Mouse (Mus musculus) 416B (cell line): ENCODE data around the gene Rhobtb1.

Experiments used
- DNase-seq: peaks from one replicate; pipeline ENCODE4 v3.0.0; 2011; ENCODE audit warnings: low read depth

The Rhobtb1 gene

GRCm38 (mm10) chr10:69275811-69276775, 124.9 kb downstream of the Rhobtb1 start:
- peak; percentile 55 for DNase-seq

DNA sequence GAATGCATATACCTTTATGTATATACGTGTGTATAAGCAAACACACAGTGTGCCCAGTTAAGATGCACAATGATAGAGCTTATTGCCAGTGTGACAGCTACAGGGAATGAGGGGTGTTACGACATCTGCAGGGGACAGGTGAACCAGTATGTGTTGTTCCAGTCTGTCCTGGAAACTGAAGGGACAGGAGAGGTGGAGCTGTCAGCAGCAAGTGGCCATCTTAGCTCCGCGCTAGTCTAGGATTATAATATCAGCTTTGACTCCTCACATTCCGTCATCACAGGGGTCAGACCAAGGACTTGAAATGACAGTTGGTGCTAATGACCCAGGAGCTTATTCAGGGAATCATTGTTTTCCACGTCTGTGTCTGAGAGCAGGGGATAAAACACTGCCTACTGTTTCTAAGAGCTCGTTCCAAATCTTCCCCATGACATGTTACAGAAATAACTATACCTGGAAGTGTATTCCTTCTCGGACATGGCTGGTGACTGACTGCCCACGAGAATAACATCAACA, 125.7 kb downstream of the Rhobtb1 start:
- DNase-seq = no peak

- no peak for DNase-seq
These were observed 127.8 kb downstream of the Rhobtb1 start for GRCm38 (mm10) chr10:69278764-69279606.

GRCm38 (mm10) chr10:69279607-69279978, 128.4 kb downstream of the Rhobtb1 start:
- DNase-seq = no peak

DNA sequence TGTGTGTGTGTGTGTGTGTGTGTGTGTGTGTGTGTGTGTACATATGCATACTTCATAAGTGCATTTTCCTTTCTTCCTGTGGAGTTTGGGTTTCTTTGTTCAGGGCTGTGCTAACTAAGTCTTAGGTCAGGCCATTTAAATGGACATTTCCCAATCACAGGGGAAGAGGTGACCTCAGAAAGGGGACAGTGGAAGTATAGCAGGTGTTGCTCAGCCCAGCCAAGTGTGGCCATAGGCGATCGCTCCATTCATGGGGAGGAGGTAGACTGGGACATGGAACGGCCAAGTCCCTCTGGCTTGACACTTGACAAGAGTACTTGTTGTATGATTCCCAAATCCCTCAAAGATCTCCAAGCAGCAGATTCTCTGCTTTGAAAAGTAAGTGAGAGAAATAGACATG, 135.7 kb downstream of the Rhobtb1 start:
- DNase-seq = no peak

GRCm38 (mm10) chr10:69288086-69288485, 136.9 kb downstream of the Rhobtb1 start:
- DNase-seq = no peak

DNA sequence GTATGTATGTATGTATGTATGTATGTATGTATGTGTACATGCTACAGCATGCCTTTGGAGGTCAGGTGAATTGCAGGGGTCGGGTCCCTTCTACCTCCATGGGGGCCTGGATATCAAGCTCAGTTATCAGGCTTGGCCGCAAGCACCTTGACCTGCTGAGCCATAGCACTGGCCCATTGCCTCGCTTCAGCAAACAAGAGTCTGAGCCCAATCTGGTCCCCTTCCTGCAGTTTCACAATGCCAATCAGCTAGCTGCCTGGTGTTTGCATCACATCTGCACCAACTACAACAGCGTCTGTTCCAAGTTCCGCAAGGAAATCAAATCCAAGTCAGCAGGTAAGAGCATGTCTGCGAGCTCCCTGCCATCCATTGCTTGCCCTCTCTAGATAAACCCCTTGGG, 137.5 kb downstream of the Rhobtb1 start:
- DNase-seq = no peak

DNA sequence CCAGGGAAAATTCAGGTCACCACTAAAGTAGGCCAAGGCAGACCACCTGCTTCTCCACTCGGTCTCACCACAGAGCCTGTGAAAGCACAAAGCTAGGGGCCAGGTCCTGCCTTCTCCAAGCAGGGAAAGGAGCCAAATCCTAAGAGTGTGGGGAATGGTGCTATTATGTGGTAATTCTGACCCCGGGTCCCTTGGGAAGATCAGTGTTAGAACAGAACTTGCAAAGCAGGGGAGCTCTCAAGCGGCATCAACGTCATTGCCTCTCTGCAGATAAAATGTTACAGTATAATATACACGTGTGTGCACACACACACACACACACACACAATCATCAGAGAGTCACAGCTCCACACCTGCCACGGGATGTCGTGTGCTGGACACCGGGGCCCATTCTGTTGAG, 139.5 kb downstream of the Rhobtb1 start:
- DNase-seq = no peak

GRCm38 (mm10) chr10:69295919-69296318, 144.7 kb downstream of the Rhobtb1 start:
- no peak for DNase-seq

GRCm38 (mm10) chr10:69299985-69300384, 148.8 kb downstream of the Rhobtb1 start:
- no peak for DNase-seq

DNA sequence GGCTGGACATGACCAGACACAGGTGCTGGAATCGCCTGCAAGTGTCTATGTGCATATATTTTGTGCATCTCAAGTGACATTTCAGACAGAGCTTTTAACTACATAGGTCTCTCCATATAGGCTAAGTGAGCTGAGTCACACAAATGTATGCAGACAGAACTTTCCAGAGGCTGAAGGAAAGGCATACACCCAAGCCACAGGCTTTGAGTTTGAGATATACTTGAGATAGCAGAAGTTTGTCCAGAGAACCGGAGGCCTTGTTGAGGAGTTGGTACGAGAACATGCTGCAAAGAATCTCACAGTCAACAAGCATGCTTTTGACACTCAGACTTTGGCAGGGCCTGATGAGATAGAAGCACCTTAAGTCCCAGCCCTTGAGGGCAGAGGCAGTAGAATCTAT, 151.4 kb downstream of the Rhobtb1 start:
- DNase-seq = no peak

DNA sequence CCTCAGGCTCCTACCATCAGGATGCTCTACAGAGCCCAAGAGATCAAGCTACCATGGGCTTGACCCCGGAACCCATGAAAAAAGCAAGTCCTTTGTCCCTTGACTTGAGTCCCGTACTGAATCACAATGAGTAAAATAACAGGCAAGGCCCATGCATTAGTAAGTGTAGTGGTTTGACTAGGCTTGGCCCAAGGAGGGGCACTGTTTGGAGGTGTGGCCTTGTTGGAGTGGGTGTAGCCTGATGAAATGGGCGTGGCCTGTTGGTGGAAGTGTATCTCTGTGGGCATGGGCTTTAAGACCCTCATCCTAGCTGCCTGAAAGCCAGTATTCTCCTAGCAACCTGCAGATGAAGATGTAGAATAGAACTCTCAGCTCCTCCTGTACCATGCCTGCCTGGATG, 153.6 kb downstream of the Rhobtb1 start:
- DNase-seq = no peak

DNA sequence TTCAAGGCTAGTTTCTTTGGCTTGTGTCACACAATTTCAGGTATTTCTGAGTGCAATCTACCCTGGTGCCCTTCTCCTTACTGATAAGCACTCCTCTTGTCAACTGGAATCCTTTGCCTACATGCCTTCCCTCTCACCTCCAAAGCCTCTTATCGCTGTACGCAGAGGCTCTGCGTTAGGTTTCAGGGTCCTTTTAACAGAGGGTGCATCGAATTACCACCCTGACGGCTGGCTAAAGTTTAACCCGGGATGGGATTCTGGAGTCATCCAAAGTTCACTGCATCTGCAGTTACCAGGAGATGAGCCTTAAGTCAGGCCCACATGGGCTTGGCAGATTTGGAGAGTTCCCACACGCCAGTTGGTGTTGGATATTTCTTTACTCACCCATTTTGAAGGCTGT, 154.4 kb downstream of the Rhobtb1 start:
- no peak for DNase-seq

GRCm38 (mm10) chr10:69306205-69306604, 155.0 kb downstream of the Rhobtb1 start:
- DNase-seq = peak; percentile 71

GRCm38 (mm10) chr10:69307067-69307466, 155.8 kb downstream of the Rhobtb1 start:
- DNase-seq = peak; percentile 77

GRCm38 (mm10) chr10:69309109-69309508, 157.9 kb downstream of the Rhobtb1 start:
- no peak for DNase-seq

- DNase-seq = peak; percentile 68
These were observed 160.6 kb downstream of the Rhobtb1 start for GRCm38 (mm10) chr10:69311867-69312266.

DNA sequence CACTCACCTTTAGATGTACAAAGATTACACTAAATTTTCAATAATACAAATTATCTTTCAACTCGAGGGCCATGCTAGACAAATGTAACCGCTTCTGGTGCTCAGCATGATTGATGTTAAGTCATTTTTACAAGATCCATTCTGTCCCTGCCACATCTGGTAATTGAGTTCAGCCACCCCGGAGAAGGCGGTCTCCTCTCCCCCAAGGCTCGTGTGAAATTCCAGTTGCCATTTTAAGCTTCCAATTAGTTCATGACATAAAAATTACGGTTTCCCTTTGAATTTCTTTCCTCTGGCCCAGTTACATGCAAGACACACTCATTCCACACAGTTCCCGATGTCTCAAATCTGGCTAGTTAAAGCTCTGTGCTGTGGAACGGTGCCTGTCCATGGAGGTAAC, 162.7 kb downstream of the Rhobtb1 start:
- DNase-seq = no peak

DNA sequence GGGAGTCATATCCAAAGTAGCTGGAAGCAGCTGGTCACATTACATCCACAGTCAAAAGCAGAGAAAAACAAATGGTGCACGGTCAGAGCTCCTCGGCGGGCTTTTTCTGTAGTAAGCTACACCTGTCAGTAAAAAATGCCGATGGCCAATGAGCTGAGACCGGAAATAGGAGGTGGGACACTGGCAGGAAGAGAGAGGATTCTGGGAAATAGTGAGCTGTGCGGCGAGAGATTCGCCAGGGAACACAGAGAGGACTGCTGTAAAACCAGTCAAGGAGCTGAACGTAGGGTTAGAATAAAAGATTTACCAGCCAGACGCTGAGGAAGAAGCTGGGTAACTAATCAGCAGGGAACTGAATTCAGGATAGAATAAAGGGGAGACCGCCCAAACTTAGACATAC, 167.3 kb downstream of the Rhobtb1 start:
- DNase-seq = no peak

DNA sequence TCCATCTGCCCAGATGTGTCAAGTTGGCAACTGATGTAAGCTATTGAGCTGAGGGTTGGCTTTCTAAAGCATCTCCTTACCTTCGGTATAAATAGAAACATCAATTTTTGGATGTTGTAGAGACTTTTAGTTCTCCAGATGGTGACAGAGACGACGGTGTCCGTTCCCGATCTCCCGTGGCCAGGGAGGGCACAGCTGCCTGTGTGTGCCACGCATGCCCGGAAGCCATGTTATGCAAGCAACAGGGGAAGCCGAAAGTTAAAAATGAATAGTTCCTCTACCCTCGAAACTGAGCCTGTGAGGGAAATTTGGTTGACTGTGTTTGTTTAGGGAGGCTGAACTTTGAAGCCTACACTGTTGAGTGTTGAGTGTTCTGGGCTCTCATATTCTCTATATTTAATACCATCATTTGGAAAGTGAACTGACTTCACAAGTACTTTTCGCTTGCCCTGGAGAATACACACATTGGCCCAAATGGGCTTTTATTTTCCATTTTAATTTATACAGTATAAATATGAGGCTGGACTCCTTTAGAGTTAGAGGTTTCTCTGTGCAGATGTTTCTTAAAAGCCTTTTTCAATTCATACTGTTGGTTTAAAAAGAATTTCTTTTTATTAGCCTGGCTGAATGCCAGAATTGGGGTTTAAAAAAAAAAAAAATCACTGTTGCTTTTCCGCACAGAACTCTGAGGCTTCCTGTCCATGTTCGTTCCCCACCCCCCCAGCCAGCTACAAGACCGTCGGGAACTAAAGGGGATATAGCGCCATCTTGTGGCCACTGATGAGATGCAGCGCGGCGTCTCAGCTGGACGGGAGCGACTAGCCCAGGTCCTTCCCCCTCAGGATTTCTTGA, 169.7 kb downstream of the Rhobtb1 start:
- peak; percentile 88 for DNase-seq

GRCm38 (mm10) chr10:69321519-69322035, 170.3 kb downstream of the Rhobtb1 start:
- DNase-seq = no peak

- no peak for DNase-seq
These were observed 172.8 kb downstream of the Rhobtb1 start for GRCm38 (mm10) chr10:69323986-69324385.
